Mouse (Mus musculus) c-Kit-positive CD71-positive TER-119-positive erythroid progenitor cells, embryonic 14.5 days (primary cell): Measurements from ENCODE around the gene Olfr211.
"Not testable (repeated sequence)": the region's sequence is repeated elsewhere in the genome, so short reads cannot be mapped to it uniquely, and the experiment has no call there.

ENCODE experiments used
- DNase-seq: peaks from one replicate; pipeline ENCODE4 v3.0.0-alpha.2; 2013; ENCODE audit warnings: low spot score

Olfr211 gene

DNA sequence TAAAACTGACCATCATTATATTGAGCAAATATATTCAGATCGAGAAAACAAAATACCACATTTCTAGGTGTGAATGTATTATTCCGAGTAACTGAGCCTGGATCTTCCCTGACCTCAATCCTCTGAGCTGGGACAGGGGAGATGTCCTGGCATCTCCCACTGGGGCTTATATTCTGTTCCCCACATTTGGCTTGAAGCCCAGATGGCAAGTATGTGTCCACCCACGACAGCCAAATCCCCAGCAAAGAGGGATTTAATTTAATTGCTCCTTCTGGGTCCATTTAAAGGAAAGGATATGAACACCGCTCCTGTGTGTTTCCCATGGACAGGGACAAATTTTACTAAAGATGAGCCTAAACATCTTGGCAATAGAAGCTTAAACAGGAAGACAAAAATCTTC, at the start of gene Olfr211:
Gene Olfr211, plus strand, starts transcription at position 301 of the 400 bp plus-strand sequence.
- DNase-seq, result no peak

DNA sequence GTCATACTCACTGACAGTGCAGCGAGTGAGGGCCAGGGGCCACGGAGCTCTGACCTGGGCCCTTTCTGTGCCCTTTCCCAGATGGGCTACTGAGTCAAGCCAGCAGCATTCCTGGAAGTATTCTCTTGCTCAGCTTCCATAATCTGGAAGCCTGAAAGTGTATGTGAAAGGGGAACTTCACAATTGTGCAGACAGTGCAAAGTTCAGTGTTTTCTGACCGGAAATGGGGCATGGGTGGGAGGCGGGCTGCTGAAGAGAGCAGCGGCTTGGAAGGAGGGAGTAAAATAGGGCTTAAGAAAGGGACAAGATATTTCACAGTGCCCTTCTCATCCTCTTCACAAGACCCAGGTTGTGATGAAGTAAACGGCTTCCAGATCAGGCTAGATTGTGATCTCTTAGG, 49.4 kb upstream of the Olfr211 start:
- DNase-seq, result no peak

- DNase-seq, result no peak
Observed at GRCm38 (mm10) chr6:116440447-116440846, 48.4 kb upstream of the Olfr211 start.

GRCm38 (mm10) chr6:116440849-116441248, 48.0 kb upstream of the Olfr211 start:
- DNase-seq, result no peak

GRCm38 (mm10) chr6:116455781-116456180, 33.1 kb upstream of the Olfr211 start:
- no peak for DNase-seq

DNA sequence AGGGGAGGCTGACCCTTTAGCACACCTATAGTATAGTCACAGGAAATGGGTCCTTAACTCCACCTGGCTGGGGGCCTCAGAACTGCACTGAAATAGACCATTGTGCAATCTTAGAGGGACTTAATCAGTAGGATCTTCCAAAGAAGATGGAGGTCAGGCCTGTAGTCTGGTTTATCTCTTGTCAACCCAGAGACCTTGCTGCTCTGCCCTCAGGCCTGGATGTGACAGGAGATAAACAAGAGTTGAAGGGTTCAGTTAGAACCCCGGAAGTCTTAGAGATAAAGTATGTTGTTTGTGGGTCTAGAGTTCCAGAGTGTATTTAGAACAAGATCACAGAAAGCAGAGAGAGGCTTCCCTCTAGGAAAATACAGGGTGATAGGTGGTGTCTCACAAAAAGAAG, 32.4 kb upstream of the Olfr211 start:
- no peak for DNase-seq

DNA sequence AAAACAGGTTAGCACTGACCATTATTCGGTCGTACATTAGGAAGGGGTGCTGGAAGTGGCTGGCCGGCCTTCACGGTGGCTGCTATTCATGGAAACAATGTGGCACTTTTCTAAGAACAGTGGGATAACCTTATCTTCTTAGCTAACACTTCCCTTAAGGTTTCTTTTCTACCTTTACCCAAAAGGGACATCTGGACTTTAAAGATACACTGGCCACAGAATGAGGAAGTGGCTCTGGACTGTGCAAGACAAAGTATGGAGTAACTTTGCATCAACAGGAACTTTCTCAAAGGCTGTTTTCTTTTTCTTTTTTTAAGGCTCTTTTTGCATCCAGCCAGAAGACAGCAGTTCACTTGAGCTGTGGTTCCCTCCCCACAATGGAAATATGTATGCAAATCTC, 30.2 kb upstream of the Olfr211 start:
- no peak for DNase-seq

DNA sequence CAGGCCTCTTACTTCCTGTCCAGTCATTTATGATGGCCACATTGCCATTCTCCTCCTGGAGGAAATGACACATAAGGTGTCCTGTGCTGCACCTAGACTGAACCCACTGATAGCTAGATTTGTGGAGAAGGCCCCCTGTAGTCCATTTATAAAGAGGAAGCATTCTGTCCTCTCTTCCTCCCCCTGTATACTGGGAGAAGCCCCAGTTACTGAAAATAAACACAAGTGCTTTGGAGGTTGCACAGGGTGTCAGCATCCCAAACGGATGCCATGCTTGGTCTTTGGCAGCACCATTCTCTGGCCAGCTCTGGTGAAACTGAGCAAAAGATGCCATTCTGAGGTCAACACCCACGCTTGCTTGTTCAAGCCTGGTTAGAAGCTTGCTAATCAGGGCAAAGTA, 29.7 kb upstream of the Olfr211 start:
- no peak for DNase-seq

- no peak for DNase-seq
Observed at GRCm38 (mm10) chr6:116460544-116461283, 28.2 kb upstream of the Olfr211 start, which contains the start of gene Alox5. Alox5 (minus strand) TSS chr6:116461178.

DNA sequence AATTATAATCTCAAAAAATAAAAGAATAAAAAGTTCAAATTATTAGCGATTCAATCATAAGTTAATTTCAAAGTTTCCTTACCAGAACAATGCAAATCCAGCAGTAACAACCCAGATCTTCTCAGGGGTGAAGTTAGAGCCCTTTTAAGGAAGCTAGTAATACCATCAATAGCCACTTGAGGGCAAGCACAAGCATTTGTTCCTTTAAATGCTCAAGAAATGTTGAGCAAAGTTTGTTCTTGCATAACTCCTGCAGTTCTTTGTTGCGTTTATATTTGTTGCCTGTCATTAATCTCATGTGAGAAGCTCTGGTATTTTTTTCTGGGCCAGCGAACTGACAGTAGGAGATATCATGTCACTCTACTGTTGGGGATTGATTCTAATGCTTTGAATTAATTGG, 20.8 kb upstream of the Olfr211 start:
- DNase-seq, result no peak

DNA sequence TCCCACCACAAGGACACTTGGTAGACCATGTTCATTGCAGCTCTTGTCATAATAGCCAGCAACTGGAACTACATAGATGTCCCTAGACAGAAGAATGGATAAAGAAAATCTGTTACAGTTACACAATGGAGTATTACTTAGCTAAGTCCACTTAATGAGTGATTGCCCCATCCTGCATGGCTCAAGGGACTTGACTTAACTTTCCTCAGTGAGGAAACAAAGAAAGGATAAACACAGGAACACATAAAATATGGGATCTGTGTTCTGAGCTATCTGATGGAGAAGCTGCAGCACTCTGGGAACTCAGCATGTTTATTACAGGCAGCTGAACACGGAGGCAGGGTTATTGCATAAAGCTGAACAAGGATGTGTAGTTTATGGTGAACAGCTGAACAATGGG, 3.8 kb upstream of the Olfr211 start:
- DNase-seq, result no peak

DNA sequence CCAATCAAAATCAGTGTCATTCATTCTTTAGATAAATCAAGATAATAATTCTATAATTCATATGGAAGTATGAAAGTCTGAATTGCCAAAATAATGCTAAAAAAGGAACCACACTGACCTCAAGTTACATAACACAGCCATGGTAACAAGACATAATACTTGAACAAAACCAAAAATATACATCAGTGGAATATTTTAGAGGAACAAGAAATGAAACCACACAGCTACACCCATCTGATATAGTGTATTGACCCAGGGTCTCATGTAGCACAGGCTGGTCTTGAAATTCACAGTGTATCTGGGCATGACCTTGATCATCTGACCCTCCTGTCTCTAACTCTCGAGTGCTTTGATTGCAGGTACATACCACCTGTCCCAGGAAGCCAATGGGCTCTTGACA, 2.1 kb upstream of the Olfr211 start:
- no peak for DNase-seq

DNA sequence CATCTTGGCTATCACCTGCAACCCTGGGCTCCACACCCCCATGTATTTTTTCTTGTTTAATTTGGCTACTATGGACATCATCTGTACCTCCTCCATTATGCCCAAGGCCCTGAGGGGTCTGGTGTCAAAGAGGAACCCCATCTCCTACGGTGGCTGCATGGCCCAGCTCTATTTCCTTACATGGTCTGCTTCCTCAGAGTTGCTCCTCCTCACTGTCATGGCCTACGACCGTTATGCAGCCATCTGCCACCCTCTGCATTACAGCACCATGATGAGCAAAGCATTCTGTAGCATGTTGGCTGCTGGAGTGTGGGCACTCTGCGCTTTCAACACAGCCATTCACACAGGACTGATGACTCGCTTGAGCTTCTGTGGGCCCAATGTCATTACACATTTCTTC, 4.9 kb downstream of the Olfr211 start:
- no peak for DNase-seq

- DNase-seq, result no peak
Observed at GRCm38 (mm10) chr6:116495960-116496359, 7.1 kb downstream of the Olfr211 start.

DNA sequence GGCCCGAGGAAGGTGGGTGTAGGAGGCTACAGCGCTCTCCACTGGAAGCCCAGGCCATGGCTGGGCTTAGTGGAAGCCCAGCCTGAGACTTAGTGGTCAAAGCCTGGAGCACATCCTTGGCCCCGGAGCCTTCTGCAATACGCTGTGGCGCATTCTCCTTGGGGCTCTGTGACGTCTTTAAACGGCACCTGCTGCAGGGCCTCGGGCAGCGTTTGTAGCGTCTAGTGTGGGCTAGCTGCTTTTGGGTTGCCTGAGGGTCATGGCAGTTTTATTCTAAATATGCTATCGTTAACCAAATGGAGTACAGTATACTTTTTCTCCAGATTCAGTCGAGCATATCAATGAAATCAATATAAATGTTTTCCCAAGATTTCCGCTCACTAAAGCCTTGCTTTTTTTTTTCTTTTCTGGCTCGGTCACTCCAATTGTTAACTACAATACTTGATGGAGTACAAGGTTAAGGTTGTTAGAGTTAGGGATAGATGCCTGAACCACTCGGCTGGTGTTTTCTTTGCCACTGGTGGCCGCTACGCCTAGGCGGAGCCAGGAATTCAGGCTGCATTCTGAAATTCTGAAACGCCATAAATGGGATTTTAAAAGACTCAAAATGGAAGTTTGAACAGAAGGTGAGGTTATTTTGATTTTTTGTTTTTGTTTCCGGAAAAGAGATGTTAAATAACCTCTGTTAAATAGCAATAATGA, 17.6 kb downstream of the Olfr211 start, which contains the start of gene Olfr212:
Gene Olfr212, plus strand, starts transcription at position 215 of the 702 bp plus-strand sequence.
- not testable (repeated sequence) for DNase-seq

- DNase-seq, result no peak
Observed at GRCm38 (mm10) chr6:116514832-116515231, 25.9 kb downstream of the Olfr211 start.

- no peak for DNase-seq
Observed at GRCm38 (mm10) chr6:116538156-116538555, 49.3 kb downstream of the Olfr211 start, which contains the start of gene Olfr213. Olfr213 (plus strand) TSS chr6:116538456.

GRCm38 (mm10) chr6:116542500-116542899, 53.6 kb downstream of the Olfr211 start:
- no peak for DNase-seq
